In genomic region chr19:30096186-30096585, GRCm38 (mm10) we compare ENCODE assay signal across 11 mouse cellular contexts.
A peak's percentile ranks its signal among the peaks of the same experiment; 100 is the strongest.
DNase-seq lines count a peak whose midpoint lies in the region; ATAC-seq lines count a peak whose summit lies in the region.
"Had no signal": no experiment of that assay in that cellular context is flagged by ENCODE, and none has a peak within 500 bp of the region (broad histone marks: within the 10 kb centered on the region; RNA-seq: fewer than 3 reads in every experiment).

No protein-coding gene starts in this region.

- H3K4me2 ChIP-seq in forebrain, embryonic 12.5 days = no peak overlapping the region
- no peak overlapping the region for H3K4me2 ChIP-seq in midbrain, embryonic 12.5 days (replicated peaks)
- H3K4me2 ChIP-seq in liver, embryonic 12.5 days = no peak overlapping the region
- H3K4me2 ChIP-seq in heart, embryonic 12.5 days = no peak overlapping the region

- H3K4me1 ChIP-seq in forebrain, embryonic 12.5 days = peaks cover 9% of the 10 kb centered on the region
- H3K4me1 ChIP-seq in midbrain, embryonic 12.5 days = peaks cover 11% of the 10 kb centered on the region; the same call in 1 of the 2 replicates
- H3K4me1 ChIP-seq in liver, embryonic 12.5 days = no peaks in the 10 kb centered on the region
- H3K4me1 ChIP-seq in heart, embryonic 12.5 days (replicated peaks) = no peaks in the 10 kb centered on the region
- H3K4me1 ChIP-seq: megakaryocyte, embryonic 14.5 days had no signal

- H3K9ac ChIP-seq in forebrain, embryonic 12.5 days = no peak overlapping the region
- no peak overlapping the region for H3K9ac ChIP-seq in midbrain, embryonic 12.5 days (replicated peaks)
- H3K9ac ChIP-seq in liver, embryonic 12.5 days = no peak overlapping the region
- no peak overlapping the region for H3K9ac ChIP-seq in heart, embryonic 12.5 days

- DNase-seq in adrenal gland, postnatal 14 days = peak; percentile 21
- DNase-seq in adrenal gland, postnatal 25 days = no peak
- DNase-seq in Muller cell, postnatal 12 days (ENCODE audit: inconsistent ontology term) = peak; percentile 86
- no peak for DNase-seq in right cerebral cortex, postnatal 25 days
- DNase-seq: B cell, adult 2 months had no signal

- peak overlapping the region; percentile 51; the same call in 1 of the 2 replicates for H3K27ac ChIP-seq in forebrain, embryonic 12.5 days
- 0 out of 2 replicates have a peak overlapping the region, but pooled peaks have one; percentile 39 for H3K27ac ChIP-seq in midbrain, embryonic 12.5 days (replicated peaks)
- no peak overlapping the region for H3K27ac ChIP-seq in liver, embryonic 12.5 days
- no peak overlapping the region for H3K27ac ChIP-seq in heart, embryonic 12.5 days (ENCODE audit: poor library complexity, severe bottlenecking)

- H3K36me3 ChIP-seq in forebrain, embryonic 12.5 days (replicated peaks) = peaks cover 95% of the 10 kb centered on the region
- H3K36me3 ChIP-seq in midbrain, embryonic 12.5 days = peaks cover 98% of the 10 kb centered on the region
- H3K36me3 ChIP-seq in liver, embryonic 12.5 days = peaks cover 93% of the 10 kb centered on the region
- peaks cover 94% of the 10 kb centered on the region for H3K36me3 ChIP-seq in heart, embryonic 12.5 days

- WGBS in forebrain, embryonic 12.5 days = 24% methylated on average over 3 of the region's 3 CpGs
- 43% methylated on average over 3 of the region's 3 CpGs for WGBS in midbrain, embryonic 12.5 days
- 82% methylated on average over 3 of the region's 3 CpGs for WGBS in liver, embryonic 12.5 days (ENCODE audit: insufficient replicate concordance)
- 75% methylated on average over 3 of the region's 3 CpGs for WGBS in heart, embryonic 12.5 days

- no peak overlapping the region for H3K4me3 ChIP-seq in forebrain, embryonic 12.5 days (replicated peaks)
- no peak overlapping the region for H3K4me3 ChIP-seq in midbrain, embryonic 12.5 days
- no peak overlapping the region for H3K4me3 ChIP-seq in liver, embryonic 12.5 days
- H3K4me3 ChIP-seq in heart, embryonic 12.5 days = no peak overlapping the region
- H3K4me3 ChIP-seq: left cerebral cortex, adult 2 months; megakaryocyte, embryonic 14.5 days had no signal

- peaks cover 5% of the 10 kb centered on the region; the same call in 1 of the 2 replicates for H3K9me3 ChIP-seq in forebrain, embryonic 12.5 days
- H3K9me3 ChIP-seq in midbrain, embryonic 12.5 days = no peaks in the 10 kb centered on the region
- H3K9me3 ChIP-seq in liver, embryonic 12.5 days (replicated peaks) = no peaks in the 10 kb centered on the region; the same call in 1 of the 2 replicates
- H3K9me3 ChIP-seq in heart, embryonic 12.5 days (replicated peaks) = no peaks in the 10 kb centered on the region; the same call in 1 of the 2 replicates

- no peaks in the 10 kb centered on the region for H3K27me3 ChIP-seq in forebrain, embryonic 12.5 days
- no peaks in the 10 kb centered on the region for H3K27me3 ChIP-seq in midbrain, embryonic 12.5 days
- H3K27me3 ChIP-seq in liver, embryonic 12.5 days (replicated peaks) = no peaks in the 10 kb centered on the region
- no peaks in the 10 kb centered on the region for H3K27me3 ChIP-seq in heart, embryonic 12.5 days (replicated peaks)
- H3K27me3 ChIP-seq: megakaryocyte, embryonic 14.5 days had no signal

- ATAC-seq in forebrain, embryonic 12.5 days (ENCODE audit: low FRiP score) = peak; percentile 80
- ATAC-seq in midbrain, embryonic 12.5 days (ENCODE audit: low FRiP score, low read depth) = peak; percentile 67
- no peak for ATAC-seq in liver, embryonic 12.5 days
- no peak for ATAC-seq in heart, embryonic 12.5 days (ENCODE audit: insufficient number of reproducible peaks, low FRiP score)

Comparison
In these comparisons a context has a peak if more than half of its experiments do, and no peak if none do; other contexts are left out.
1. DNase-seq: peak in adrenal gland, postnatal 14 days (single experiment) and Muller cell, postnatal 12 days (single experiment); none in adrenal gland, postnatal 25 days (single experiment) and right cerebral cortex, postnatal 25 days (single experiment).
2. ATAC-seq: peak in forebrain, embryonic 12.5 days (single experiment) and midbrain, embryonic 12.5 days (single experiment); none in liver, embryonic 12.5 days (single experiment) and heart, embryonic 12.5 days (single experiment).
3. H3K27ac ChIP-seq: peak in forebrain, embryonic 12.5 days (single experiment) and midbrain, embryonic 12.5 days (single experiment); none in liver, embryonic 12.5 days (single experiment) and heart, embryonic 12.5 days (single experiment).